Mouse (Mus musculus): ENCODE measurements around the gene Osbpl3. TPM values are rescaled to one million over a fixed set of nuclear protein-coding genes. Genes with fewer than 3 reads are reported as not detected.

Osbpl3 gene
- total RNA-seq, 2 experiments from 2014 or later = 18.2 to 22.5 TPM

DNA sequence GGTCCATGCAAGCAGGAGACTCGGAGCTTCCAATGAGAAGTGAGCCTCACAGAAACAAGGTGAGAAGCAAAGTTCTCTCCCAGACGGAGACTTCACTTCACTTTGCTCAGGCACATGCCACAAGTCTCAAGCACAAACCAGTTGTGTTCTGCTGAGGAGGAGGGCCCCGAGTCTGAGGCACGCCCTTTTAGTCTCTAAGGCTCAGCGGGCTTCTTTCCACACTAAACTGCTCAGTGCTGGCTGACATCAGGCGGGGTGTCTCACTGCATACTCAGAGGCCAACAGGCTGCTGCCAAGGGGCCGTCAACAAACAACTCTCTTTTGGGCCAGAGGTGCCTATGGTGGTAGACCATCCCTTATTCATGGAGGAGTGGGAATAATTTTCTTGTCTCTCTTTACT is 127.1 kb downstream of the Osbpl3 start:
- DNase-seq = no peak

- DNase-seq = no peak
These were observed 129.8 kb downstream of the Osbpl3 start for GRCm38 (mm10) chr6:50326192-50326591.

- no peak for DNase-seq
These were observed 130.5 kb downstream of the Osbpl3 start for GRCm38 (mm10) chr6:50325485-50325884.

DNA sequence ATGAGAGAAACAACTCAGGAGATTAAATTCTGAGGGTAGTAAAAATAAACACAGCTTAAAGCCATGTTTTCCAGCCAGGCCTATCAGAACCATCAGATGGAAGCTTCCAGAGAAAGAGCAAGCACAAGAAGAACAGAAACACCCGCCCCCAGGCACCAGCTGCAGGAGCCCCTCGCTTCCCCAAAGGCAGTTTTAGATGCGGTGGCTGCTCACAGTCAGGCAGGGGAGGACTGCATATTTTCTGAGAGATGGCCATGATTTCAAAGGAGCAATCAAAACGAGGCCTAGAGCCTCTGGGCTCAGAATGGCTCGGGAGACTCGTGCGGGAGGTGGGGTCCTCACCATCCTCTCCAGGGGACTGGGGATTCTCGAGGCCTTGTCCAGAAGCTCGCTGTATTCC is 133.4 kb downstream of the Osbpl3 start:
- DNase-seq = peak; percentile 53 to 59

- no peak for DNase-seq
These were observed 134.3 kb downstream of the Osbpl3 start for GRCm38 (mm10) chr6:50321739-50322138.

GRCm38 (mm10) chr6:50318590-50319172 is 137.3 kb downstream of the Osbpl3 start:
- DNase-seq = no peak

- no peak for DNase-seq
These were observed 137.9 kb downstream of the Osbpl3 start for GRCm38 (mm10) chr6:50318150-50318549.

GRCm38 (mm10) chr6:50316795-50317505 is 139.1 kb downstream of the Osbpl3 start:
- no peak for DNase-seq

DNA sequence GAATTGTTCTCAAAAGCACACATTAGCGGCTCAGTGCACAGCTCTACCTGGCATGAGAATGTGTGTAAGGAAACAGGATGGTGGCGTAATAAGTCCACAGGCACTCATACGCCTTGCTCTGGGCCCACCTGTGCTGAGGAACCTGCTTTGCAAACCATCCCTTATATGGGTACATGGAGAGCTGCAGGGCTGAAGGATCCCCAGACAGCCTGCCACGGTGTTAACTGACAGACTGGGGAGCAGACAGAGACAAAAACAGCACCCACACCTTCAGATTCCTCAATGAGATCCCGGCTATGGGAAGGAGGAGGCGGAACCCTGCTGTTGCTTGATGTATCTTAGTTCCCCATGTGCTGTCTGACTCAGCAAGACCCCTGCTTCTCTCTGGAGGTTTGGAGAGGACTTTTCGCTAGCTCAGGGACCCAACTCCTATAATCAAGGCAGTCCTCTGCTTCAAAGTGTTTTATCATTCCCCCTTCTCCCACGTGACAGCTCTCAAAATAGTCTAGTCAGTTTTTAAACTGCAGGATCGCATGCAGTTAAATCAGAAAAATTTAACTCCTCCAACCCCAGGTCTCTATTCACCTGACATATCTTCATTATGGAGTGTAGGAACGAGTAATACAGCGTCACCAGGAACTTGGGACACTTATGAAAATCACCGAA is 141.5 kb downstream of the Osbpl3 start:
- DNase-seq = peak; percentile 50 to 66

- DNase-seq = peak; percentile 69 to 73
These were observed 143.4 kb downstream of the Osbpl3 start for GRCm38 (mm10) chr6:50312647-50313046.

GRCm38 (mm10) chr6:50309019-50309418 is 147.0 kb downstream of the Osbpl3 start:
- peak in 1 of 2 experiments; percentile 51 for DNase-seq

DNA sequence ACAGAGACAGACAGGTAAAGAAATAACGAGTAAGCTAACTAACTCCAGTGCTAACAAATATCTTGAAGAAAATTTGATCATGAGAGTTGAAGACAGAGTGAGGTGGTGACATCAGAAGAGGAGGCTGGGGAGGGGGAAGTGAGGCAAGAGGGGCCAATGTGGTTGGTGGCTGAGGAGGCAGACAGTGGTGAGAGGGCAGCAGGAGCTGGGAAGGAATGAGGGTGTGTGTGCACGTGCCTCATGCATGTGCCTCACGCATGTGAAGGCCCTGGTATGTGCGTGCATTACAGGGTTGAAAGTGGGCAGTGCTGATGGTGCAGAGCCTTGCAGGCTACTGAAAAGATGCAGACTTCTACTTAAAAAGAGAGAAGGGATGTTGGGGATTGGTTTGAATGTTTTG is 149.4 kb downstream of the Osbpl3 start:
- DNase-seq = no peak

- peak; percentile 75 to 80 for DNase-seq
These were observed 151.0 kb downstream of the Osbpl3 start for GRCm38 (mm10) chr6:50304949-50305491.

- no peak for DNase-seq
These were observed 154.9 kb downstream of the Osbpl3 start for GRCm38 (mm10) chr6:50301121-50301520.

- no peak for DNase-seq
These were observed 155.4 kb downstream of the Osbpl3 start for GRCm38 (mm10) chr6:50300622-50301021.

DNA sequence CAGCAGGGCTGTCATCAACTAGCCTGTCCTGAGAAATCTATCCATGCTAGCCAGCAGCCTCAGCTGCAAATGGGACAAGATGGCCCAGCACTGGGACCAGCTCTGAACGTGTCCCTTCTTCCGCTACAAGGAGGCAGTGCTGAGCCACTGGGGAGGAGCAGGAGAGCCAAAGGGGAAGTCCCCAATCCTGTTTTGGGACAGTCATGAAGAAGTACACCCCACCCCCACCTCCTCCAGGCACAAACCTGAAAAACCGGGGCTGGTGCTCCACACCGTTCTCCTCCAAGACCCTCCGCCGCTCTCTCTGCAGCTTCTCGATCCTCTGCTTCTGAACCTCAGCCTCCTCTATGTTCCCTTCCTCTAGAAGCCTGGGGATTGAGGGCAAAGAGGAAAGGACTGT is 156.9 kb downstream of the Osbpl3 start:
- no peak for DNase-seq

DNA sequence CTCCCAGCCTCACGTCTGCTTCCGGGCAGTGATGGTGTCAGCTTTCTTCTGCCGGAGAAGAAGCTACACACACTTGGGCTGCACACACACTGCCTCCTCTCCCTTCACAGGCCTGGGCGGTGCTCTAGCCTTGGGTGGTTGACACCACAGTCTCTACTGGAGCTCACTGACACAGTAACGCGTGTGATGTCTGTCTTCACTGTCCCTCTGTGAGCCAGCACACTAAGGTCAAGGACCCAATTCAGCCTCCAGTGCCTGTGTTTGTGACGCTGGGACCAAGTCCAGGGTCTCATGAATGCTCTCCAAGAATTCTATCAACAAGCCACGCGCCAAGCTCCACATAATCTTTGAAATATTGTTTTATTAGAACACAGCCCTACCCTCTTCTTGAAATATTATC is 158.3 kb downstream of the Osbpl3 start:
- no peak for DNase-seq

- DNase-seq = no peak
These were observed 160.9 kb downstream of the Osbpl3 start for GRCm38 (mm10) chr6:50295136-50295535.

DNA sequence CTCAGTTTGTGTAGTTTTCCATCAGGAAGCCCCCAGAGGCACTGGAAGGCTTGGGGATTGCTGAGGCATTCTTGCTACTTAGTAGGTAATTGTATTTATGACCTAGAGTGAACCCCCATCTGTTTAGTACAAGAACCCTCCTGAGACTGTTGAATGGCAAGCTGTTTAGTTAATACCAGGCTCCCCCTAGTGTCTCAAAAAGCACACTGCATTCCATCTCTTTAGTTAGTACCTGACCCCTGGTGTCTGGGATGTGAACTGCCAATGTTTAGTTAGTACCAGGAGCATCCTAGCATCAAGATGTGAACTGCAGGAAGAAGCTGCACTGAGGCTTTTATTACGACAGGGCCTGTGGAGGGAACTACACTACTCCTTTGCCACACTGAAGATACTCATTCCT is 161.9 kb downstream of the Osbpl3 start:
- peak in 1 of 2 experiments; percentile 59 for DNase-seq

DNA sequence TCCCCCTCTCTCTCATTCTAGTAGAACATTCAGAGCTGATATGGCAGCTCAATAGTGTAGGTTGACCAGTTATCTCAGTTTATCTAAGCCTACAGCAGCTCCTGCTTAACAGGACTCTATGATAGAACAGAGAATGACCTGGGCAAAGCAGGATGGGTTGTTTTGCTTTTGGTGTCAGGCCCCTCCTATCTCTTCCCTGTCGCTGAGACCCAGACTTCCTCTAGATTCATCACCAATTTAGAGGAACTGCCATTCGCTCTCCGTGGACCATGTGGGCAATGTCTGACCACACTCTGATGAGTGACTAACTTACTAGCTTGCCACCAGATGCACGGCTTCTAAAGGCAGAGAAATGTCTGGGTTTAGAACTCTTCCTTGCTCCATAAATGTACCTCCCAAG is 164.4 kb downstream of the Osbpl3 start:
- DNase-seq = no peak

- no peak for DNase-seq
These were observed 169.1 kb downstream of the Osbpl3 start for GRCm38 (mm10) chr6:50286881-50287280.

DNA sequence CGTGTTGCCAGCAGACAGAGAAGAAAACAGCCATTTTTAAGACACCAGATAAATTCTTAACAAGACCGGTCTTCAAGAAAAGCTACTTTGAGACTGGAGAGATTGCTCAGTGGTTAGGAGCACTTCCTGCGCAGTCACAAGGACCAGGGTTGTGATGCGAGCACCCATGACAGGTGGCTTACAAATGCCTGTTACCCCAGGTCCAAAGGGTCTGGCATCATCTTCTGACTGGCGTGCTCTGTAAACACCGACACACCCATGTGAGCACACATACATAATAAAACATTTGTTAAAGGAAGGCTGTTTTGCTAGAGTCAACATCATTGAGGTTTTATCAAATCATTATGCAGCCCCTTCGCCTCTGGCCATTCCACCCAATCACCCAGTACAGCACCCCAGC is 176.4 kb downstream of the Osbpl3 start:
- no peak for DNase-seq

DNA sequence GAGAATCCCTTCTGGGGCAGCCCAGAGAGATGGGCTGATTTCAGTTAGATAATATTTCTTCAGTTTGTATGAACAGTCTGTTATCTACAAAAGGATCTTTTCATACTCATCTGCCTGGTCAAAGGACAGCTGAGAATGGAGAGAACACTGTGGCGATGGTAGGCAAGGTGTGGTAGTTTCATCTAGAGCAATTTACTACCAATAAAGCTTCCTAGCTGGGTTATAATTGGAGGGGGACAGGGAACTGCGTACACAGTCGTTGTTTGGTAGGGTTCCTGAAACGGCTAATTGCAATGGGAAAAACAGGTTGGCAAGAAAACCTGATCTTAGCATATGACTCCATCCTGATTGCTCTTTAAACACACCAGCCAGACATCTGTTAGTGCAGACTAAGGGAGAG is 182.1 kb downstream of the Osbpl3 start:
- DNase-seq = no peak

DNA sequence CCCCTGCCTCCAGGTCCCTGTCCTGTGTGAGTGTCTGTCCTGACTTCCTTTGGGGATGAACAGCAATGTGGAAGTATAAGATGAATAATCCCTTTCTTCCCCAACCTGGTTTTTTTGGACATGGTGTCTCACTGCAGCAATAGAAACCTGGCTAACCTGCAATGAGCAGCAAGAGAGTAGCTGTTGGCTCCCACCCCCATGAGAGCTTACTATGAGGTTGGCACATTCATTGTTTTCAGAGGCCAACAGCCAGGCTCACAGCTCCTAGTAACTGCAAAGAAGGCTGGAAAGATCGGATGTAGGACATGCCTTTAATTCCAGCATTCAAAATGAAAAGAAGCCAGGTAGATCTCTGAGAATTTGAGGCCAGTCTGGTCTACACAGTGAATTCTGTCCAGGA is 182.6 kb downstream of the Osbpl3 start:
- DNase-seq = no peak

All from layer of hippocampus, postnatal 36 days (tissue).